Mouse (Mus musculus) G1E (cell line): Measurements from ENCODE around the gene Mmp11.

Source experiments
- CTCF ChIP-seq: IDR thresholded peaks from 2 replicates; pipeline ENCODE4 v1.5.1; 2012; ENCODE audit warnings: low read depth, low read length, inconsistent platforms, mixed read lengths
- GATA1 ChIP-seq: IDR thresholded peaks from 2 replicates; pipeline ENCODE4 v1.6.1; 2012; ENCODE audit warnings: borderline replicate concordance, low read length, inconsistent platforms, mixed read lengths
- GATA2 ChIP-seq: IDR thresholded peaks from 2 replicates; pipeline ENCODE4 v1.6.1; 2012; ENCODE audit warnings: low read depth, low read length, inconsistent platforms, borderline replicate concordance
- POLR2AphosphoS5 ChIP-seq: IDR thresholded peaks from 2 replicates; pipeline ENCODE4 v1.6.1; 2012; ENCODE audit warnings: low read depth, low read length, inconsistent platforms; ENCODE audit not compliant: insufficient replicate concordance
- TAL1 ChIP-seq: conservative IDR thresholded peaks from 2 replicates; pipeline ENCODE4 v1.6.1; 2012; ENCODE audit warnings: low read depth, low read length, inconsistent platforms, mixed read lengths

- TF ChIP-seq CTCF (no peak), GATA1 (no peak), TAL1 (no peak), GATA2 (no peak), POLR2AphosphoS5 (no peak)
These were observed 17.3 kb downstream of the Mmp11 start for GRCm38 (mm10) chr10:75919026-75919425.
